Mouse (Mus musculus): ENCODE results near the gene Plin3. TPM values are rescaled to one million over a fixed set of nuclear protein-coding genes. Genes with fewer than 3 reads are reported as not detected.
"Not testable (repeated sequence)": the region's sequence is repeated elsewhere in the genome, so short reads cannot be mapped to it uniquely, and the experiment has no call there.

Gene Plin3
- total RNA-seq, 2 experiments from 2014 or later, result 11.9 to 15.1 TPM

DNA sequence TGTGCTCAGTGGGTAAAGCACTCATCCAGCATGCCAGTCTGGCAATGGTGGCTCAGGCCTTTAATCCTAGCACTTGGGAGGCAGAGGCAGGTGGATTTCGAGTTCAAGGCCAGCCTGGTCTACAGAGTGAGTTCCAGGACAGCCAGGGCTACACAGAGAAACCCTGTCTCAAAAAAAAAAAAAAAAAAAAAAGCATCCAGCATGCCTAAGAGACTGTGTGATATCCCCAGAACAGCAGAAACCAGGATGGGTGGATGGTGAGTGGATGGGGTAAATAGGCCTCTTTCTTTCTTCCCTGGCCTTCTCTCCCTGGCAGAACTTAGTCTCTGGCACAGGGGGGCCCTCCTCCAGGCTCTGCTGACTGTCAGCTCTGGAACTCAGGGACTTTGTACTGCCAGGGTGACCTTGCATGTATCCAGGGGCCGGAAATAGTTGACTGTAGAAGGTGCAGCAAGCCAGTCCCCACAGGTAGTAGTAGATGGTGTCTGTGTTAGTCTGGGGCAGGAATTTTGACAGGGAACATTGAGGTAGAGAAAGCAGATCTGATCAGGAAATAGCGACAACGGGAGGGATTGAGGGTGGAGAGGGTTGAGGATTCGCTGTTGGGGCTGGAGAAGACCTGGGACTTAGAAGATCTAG, 16.7 kb downstream of the Plin3 start:
- no peak for DNase-seq (ENCODE audit: low spot score in 2 of 2)

DNA sequence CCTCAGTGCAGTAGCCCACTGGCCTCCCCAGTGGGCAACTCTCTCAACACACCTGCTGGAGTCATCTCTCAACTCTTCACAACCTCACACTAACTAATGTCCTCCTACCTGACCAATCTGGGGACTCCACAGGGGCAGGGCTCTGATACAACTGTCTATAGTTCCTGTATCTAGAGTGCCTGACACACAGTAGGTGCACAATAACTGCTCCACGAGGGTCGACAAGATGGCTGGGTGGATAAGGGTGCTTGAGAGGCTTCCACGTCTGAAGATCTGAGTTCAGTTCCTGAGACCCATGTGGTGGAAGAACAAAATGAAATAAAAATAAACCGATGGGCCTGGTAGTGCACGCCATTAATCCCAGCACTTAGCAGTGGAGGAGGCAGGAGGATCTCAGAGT, 18.7 kb downstream of the Plin3 start:
- DNase-seq (ENCODE audit: low spot score in 2 of 2), result no peak

DNA sequence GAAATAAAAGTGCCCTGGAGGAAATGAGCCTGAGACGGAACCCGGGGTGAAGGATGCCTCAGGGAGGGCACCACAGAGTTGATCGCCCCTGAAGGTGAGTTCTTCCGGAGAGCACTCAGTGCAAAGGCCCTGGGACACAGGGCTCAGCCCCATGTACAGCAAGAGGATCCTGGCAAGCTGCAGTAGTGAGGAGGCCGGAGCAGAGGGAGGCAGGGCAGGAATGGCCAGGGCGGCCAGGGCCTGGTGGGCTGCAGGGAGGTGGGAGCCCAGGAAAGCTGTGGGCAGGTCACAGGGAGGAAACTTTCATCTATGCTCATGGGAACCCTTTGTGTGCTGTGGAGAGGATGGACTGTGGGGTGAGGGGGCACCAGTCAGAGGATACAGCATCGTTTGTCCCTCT, 19.2 kb downstream of the Plin3 start:
- DNase-seq (ENCODE audit: low spot score in 2 of 2), result no peak

DNA sequence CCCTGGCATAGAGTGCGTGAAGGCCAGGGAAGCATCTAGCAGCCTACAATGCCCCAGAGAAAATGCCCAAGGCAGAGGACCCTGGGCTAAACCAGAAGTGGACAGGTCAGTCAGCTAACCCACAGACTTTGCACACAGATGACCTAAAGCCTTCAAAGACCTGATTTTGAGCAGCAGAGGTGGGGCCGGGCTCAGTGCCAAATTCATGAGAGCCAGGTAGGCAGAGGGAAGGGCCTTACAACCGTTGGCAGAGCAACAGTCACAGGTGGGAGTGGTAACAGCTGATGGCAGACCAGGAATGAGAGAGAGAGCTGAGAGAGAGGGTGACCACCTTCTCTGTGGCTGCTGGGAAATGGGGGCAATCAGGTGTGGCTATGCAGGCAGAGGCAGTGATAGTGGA, 20.0 kb downstream of the Plin3 start:
- no peak for DNase-seq (ENCODE audit: low spot score in 2 of 2)

DNA sequence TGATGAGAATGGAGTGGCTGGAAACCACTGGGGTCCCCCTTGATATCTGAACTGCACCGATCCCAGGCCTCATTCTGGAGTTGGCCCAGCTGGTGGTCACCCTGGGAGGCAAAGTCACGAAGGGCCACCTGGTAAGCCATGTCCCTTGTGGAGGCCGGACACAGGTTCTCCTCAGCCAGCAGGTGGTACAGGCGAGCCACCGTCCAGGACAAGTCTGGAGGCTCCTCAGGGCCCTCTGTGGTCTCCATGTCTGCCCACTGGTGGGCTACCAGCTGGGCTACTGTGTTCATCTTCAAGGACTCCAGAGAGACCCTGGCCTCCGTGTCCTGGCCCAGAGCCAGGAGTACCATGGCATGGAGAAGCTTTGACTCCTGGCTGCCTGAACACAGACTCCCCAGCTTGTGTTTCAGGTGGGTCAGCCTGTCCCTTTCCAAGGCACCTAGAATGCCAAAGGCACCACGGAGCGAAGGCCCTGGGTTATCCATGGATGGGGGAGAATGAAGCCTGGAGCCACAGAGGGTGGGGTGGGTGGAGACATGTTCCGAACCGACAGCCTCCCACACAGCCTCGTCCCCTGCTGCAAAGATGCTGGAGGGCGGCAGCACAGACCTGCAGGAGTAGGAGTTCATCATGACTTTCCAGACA, 20.9 kb downstream of the Plin3 start:
- DNase-seq (ENCODE audit: low spot score in 2 of 2), result no peak

DNA sequence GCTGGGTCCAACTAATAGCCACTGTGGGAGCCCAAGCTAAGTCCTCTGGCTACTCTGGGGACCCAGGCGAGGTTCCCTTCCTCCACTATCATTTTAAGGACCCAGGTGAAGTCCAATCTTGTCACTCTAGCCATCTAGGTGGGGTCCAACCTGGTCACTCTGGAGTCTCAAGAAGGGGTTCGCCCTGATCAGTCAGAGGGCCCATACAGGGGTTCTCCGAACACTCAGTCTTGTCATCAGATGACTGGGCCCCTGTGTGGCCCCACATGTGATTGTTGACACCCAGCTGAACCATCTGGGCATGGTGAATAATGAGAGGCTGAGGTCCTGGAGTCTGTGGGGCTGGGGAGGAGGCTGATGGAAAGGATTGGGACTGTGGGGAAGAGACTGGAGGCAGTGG, 22.9 kb downstream of the Plin3 start:
- DNase-seq (ENCODE audit: low spot score in 2 of 2), result no peak

DNA sequence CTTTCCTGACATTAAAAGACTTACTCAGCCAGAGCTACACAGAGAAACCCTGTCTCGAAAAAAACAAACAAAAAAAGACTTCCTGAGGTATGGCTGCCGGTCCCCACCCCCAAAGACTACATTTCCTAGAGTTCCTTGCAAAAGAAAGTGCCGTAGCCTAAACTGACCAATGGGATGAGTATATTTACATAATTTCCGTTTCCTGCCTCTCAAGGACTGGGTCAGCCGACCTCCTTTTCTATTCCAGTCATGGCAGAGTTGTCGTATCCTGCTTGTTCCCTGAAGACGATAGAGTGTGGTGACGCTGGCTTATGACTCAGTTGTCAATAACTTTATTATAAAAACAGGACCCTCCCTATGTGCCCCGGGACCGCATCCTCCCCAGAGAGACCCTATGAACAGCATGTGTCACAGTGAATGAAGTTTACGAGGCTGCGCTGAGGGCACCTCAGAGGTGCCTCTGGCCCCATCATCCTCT, 23.5 kb downstream of the Plin3 start:
- DNase-seq (ENCODE audit: low spot score in 2 of 2), result peak; percentile 45 to 67

DNA sequence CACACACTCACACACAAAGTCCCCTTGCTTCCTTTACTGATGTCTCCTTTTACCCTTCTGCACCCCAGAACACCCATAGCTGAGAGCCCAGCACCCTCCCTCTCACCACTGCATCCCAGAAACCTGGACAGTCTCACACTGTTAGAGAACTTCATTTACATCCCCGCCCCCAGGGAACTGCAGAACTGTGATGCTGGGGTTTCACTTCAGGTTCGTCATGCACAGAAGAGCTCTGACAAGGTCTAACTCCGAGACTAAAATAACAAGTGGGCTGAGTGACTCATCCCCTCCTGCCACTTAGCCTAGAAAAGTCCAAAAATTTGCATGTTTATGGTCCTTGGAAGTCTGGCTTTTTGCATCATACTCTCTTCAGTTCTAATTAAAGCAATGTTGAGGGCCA, 26.4 kb downstream of the Plin3 start:
- peak; percentile 71 to 87 for DNase-seq (ENCODE audit: low spot score in 2 of 2)

DNA sequence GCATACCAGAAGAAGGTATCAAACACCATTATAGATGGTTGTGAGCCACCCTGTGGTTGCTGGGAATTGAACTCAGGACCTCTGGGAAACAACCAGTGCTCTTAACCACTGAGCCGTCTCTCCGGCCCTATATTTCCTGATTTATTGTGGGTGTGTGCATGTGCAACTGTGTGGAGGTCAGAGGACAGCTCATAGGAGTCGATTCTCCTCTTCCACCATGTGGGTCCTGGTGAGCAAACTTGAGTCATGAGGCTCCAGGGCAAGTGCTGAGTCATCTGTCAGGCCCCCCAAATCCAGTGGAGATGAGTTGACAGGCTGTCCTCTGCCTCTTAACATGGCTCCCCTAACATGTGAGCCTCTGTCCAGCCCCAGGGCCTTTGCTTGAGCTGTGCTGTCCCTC, 26.8 kb downstream of the Plin3 start:
- no peak for DNase-seq (ENCODE audit: low spot score in 2 of 2)

DNA sequence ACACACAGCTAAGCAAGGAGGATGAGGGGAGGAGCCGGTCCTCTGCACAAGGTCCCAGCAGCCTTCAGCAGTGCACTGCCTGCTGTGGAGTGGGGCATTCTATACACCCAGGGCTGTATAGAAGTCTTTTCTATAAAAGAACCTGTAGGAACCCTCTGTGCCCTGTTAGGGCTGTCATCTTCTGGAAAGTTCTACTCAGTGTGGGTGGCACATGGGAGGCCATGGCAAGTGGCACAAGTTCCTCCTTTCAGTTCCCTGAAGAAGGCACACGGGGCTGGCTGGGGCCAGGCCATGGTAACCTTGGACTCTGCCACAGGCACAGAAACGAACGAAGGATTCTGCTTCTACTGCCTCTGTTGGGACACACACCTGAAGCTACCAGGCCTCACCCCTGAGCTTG, 27.7 kb downstream of the Plin3 start:
- no peak for DNase-seq (ENCODE audit: low spot score in 2 of 2)

DNA sequence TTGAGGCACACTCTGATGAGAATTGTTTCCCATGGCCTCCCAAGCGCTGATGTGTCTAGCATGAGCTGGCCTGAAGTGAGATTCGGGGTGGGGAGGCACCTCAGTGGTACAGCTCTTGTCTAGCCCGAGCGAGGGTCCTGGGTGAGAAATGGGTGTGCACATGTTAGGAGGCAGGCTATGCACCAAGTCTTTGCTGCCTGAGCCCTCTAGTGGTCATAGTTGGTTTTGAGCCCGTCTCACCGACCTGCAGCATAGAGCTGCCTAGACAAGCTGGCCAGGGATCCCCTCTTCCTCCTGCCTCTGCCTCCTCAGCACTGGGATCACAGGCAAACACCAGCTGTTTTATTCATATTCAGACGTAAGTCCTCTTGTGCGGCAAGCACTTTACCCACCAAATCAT, 28.7 kb downstream of the Plin3 start:
- peak; percentile 78 to 83 for DNase-seq (ENCODE audit: low spot score in 2 of 2)

DNA sequence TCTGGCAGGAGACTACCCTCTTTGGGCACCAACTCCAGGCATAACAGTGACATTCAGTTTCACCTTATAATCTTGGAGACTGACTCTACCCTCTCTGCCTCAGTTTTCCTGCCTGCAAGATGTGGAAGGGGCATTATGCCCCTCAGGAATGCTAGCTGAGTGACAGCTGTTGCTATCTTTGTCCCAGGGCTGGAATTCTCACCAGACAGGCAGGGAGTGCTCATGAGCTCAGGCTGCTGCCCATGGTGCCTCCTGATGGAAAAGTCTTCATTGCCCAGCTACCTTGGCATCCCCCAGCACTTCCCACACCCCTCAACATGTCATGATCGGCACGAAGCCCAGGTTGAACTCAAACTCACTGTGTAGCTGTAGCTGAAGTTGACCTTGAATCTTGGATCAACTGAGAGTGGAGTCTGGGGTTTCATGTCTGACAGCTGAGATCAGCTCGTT, 30.0 kb downstream of the Plin3 start:
- no peak for DNase-seq (ENCODE audit: low spot score in 2 of 2)

DNA sequence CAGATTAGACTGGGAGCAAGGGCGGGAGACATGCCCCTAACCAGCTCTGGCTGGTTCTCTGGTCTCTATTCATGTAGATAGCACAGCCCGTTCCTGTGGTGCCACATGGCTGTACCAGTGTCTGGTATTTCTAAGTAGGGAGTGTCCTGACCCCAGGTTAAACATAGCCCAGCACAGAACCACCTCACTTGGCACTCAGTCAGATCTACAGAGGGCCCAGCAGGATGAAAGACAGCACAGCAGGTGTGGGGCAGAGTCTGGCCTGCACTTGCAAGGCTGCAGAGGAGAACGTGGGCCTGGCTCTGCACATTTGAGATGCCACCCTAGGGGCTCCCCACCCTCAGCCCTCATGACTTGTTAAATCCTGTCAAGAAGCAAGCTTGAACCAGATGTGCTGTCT, 31.5 kb downstream of the Plin3 start:
- no peak for DNase-seq (ENCODE audit: low spot score in 2 of 2)

DNA sequence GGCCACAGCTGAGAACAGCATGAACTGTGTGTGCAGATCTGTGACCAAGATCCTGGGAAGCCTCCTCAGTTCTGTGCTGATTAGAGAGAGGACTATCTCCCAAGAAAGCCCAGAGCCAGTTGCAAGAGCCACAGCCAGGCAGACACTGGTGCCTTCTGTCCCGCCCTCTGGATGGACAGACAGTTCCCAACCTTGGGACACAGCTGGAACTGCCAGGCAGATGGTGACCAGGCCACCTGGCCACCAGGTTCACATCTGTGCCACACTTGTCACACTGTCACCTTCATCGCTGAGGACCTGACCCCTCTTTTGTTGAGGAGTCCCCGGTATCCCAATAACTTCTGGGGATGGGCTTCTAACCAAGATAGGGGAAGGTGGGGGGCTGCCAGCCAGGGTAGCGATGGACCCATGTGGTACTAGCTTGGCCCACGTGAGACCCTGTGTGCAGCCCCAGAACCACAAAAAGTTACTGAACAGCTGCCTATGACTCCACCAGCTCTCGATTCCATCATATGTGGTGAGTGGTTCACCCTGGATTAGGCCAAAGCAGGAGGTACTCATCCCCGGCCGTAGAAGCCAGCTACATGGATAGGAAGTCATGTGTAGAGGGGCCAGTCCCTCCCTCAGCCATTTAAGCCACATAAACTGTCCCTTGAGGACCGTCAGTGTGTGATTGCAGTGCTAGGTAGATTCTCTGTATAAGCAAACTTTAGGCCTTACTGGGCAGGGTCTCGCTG, 33.2 kb downstream of the Plin3 start:
- no peak for DNase-seq (ENCODE audit: low spot score in 2 of 2)

DNA sequence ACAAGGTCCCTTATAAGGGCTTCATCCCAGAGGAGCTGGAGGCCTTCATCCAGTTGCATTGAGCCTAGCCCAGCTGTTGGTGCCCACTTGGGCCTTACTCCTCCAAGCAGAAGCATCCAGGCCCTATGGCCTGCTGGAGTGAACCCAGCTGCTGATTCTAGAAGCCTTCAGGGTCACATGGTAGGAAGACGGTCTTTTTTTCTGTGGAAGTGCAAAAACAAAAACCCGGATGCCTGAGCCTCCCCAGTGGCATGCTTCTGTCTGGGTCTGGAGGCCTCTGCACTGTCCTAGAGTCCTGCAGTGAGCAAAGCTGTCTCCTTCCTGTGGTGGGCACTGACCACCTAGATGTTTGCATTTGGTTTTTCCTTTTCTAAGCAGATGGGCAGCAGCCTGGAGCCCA, 33.9 kb downstream of the Plin3 start:
- not testable (repeated sequence) for DNase-seq (ENCODE audit: low spot score in 2 of 2)

DNA sequence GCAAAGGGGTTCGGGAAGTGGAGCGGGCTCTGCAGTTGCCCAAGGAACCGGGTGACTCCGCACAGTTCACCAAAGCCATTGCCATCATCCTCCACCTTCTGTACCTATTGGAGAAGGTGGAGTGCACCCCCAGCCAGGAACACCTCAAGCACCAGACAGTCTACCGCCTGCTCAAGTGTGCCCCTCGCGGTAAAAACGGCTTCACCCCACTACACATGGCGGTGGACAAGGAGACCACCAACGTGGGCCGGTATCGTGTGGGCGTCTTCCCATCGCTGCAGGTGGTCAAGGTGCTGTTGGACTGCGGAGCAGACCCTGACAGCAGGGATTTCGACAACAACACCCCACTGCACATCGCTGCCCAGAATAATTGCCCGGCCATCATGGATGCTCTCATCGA, 34.4 kb downstream of the Plin3 start:
- DNase-seq (ENCODE audit: low spot score in 2 of 2), result not testable (repeated sequence)

DNA sequence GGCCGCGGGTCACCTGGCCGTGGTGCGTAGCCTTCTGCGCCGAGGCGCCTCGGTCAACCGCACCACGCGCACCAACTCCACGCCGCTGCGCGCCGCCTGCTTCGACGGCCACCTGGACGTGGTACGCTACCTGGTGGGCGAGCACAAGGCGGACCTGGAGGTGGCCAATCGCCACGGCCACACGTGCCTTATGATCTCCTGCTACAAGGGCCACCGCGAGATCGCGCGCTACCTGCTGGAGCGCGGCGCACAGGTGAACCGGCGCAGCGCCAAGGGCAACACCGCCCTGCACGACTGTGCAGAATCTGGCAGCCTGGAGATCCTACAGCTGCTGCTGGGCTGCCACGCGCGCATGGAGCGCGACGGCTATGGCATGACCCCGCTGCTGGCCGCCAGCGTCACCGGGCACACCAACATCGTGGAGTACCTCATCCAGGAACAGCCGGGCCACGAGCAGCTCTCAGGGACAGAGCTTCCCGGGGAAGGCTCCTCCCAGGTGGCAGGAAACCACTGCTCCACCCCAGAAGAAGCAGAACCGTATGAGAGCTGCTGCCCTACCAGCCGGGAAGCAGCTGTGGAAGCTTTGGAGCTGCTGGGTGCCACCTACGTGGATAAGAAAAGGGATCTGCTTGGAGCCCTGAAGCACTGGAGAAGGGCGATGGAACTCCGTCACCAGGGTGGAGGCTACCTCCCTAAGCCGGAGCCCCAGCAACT, 35.3 kb downstream of the Plin3 start:
- no peak for DNase-seq (ENCODE audit: low spot score in 2 of 2)

DNA sequence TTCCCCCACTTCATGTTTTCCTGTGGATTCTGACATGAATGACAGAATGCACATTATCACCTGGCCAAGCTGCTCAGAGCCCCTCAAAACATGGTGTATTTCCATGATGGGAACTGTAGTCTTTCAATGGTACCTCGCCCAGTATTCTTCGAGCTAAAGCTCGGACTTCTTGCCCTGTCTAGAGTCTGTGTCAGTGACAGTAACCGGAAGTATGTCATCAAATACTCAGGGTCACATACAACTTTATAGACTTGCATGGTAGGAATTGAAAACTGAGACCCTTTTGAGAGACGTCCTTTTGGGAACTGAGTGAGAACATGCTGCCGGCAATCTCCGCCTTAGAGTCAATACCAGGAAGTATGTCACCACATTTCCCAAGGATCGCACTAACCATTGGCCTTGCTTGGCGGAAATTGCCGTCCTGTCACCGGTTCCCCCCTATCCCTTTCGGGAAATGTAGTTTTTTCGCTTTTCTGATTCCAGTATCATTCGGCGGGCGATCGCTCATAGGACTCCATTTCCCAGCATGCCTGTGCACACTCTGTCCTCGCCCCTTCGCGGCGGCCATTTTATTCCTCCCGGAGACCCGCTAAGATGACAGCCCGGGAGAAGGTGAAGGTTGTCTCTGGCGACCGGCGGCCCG, 36.3 kb downstream of the Plin3 start, which contains the start of gene Fem1a:
Gene Fem1a (plus strand): TSS at position 572 of the 643 bp plus-strand sequence.
- peak; percentile 88 to 95 for DNase-seq (ENCODE audit: low spot score in 2 of 2)

DNA sequence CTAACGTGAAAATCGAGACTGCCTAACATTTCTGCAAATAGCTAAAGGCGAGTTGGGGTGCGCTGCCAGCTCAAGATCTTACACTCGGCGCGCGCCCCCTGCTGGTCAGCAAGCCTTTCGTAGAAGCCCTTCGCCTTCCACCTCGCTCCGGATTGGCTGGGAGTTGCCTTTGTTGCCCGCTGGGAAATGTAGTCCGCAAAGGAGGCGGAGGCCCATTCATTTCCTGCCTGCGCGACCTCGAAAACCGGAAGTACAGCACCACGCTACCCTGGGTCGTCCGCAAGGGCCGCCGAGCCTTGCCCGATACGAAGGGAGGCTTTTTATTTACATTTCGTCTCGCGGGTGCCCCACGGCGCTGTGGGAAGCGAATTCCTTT, 36.8 kb downstream of the Plin3 start:
- DNase-seq (ENCODE audit: low spot score in 2 of 2), result peak; percentile 100

DNA sequence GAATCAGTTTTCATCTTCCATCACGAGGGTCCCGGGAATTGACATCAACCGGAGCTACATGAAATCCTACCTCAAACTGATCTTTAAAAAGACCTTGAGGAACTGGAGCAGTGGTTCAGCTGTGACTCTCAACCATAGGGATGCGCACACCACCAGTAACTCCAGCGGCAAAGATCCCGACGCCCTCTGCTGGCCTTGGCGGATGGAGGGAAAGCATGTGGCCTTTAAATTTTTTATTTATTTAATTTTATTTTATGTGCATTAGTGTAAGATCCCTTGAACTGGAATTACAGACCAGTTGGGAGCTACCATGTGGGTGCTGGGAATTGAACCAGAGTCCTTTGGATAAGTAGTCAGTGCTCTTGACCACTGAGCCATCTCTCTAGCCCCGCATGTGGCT, 37.2 kb downstream of the Plin3 start:
- DNase-seq (ENCODE audit: low spot score in 2 of 2), result peak; percentile 59 to 64

DNA sequence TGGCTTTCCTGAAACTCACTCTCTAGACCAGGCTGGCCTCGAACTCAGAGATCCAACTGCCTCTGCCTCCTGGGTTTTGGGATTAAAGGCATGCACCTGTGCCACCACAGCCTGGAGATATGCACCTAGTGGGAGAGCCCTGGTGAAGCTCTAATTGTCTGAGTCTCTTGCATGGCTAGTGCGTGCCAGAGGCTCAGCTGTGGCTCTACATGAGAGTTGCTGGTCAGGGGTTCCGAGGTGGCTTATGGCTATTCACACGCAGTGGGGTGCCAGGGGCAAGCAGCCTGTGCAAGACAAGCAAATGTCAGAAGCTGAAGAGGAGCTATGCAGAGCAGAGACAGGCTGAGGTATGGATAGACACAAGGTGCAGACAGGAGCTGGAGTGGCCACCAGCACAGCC, 38.0 kb downstream of the Plin3 start:
- DNase-seq (ENCODE audit: low spot score in 2 of 2), result no peak
